Comparison of ENCODE assay signal across 11 mouse cellular contexts in the genomic region with DNA sequence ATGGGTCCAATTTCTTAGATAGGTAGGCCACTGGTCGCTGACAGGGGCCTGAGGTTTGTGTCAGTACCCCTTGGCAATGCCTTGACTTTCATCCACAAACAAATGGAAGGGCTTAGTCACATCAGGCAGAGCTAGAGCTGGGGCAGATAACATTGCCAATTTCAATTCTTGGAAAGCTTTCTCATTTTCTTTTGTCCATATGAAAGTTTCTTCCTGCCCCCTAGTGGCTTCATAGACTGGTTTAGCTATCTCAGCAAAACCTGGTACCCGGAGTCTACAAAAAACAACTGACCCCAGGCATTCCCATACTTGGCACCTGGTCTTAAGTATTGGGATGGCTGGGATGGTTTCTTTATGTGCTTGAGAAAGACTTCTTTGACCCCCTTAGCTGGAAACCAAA.
DNase-seq lines count a peak whose midpoint lies in the region; ATAC-seq and TF ChIP-seq lines count a peak whose summit lies in the region.
"Had no signal": no experiment of that assay in that cellular context is flagged by ENCODE, and none has a peak within 500 bp of the region (broad histone marks: within the 10 kb centered on the region; RNA-seq: fewer than 3 reads in every experiment).

No protein-coding gene starts in this region.

- H3K4me3 ChIP-seq in liver, adult 2 months (ENCODE audit: insufficient read depth, low read depth, low read length) = no peak overlapping the region
- H3K4me3 ChIP-seq in intestine, embryonic 16.5 days (ENCODE audit: low read length) = no peak overlapping the region
- H3K4me3 ChIP-seq: heart, embryonic 13.5 days had no signal

- DNase-seq in cerebellum, adult 8-10 months = peak; percentile 16
- DNase-seq in cerebellum, postnatal 4 days (ENCODE audit: low spot score in 2 of 2) = no peak
- peak; percentile 26 for DNase-seq in liver, adult 2 months (ENCODE audit: extremely low read depth, low read depth, low spot score)
- DNase-seq in liver = no peak
- DNase-seq in cerebellum, postnatal 10 days = peak; percentile 23 to 48
- peak; percentile 64 for DNase-seq in lung, postnatal 10 days
- DNase-seq in spleen, adult 18-20 months = no peak

- no peaks in the 10 kb centered on the region for H3K4me1 ChIP-seq in liver, adult 2 months (ENCODE audit: control insufficient read depth, insufficient read depth, low read length)
- H3K4me1 ChIP-seq in intestine, embryonic 16.5 days (ENCODE audit: control insufficient read depth, insufficient read depth, low read length) = no peaks in the 10 kb centered on the region
- H3K4me1 ChIP-seq: heart, embryonic 13.5 days had no signal

- no peaks in the 10 kb centered on the region for H3K9me3 ChIP-seq in intestine, embryonic 16.5 days (ENCODE audit: control insufficient read depth, low read length)
- H3K9me3 ChIP-seq: G1E; heart, embryonic 13.5 days had no signal

- 43% methylated on average over 2 of the region's 2 CpGs for WGBS in liver, adult 2 months
- WGBS in intestine, embryonic 16.5 days = 46% methylated on average over 2 of the region's 2 CpGs

- H3K27ac ChIP-seq in liver, adult 2 months (replicated peaks; ENCODE audit: insufficient read depth, low read depth, low read length) = no peak overlapping the region
- no peak overlapping the region for H3K27ac ChIP-seq in intestine, embryonic 16.5 days (ENCODE audit: low read length)
- H3K27ac ChIP-seq: heart, embryonic 13.5 days; macrophage had no signal

- no peak for TF ChIP-seq POLR2A in liver, adult 2 months (IDR thresholded peaks at IDR 0.05; ENCODE audit: extremely low read depth, insufficient read depth, low read length)

- no peaks in the 10 kb centered on the region for H3K27me3 ChIP-seq in liver, adult 2 months (ENCODE audit: control insufficient read depth, insufficient read depth, low read length)
- no peaks in the 10 kb centered on the region for H3K27me3 ChIP-seq in intestine, embryonic 16.5 days (replicated peaks; ENCODE audit: control insufficient read depth, insufficient read depth, low read length)
- H3K27me3 ChIP-seq: heart, embryonic 13.5 days had no signal

- no peak for ATAC-seq in intestine, embryonic 16.5 days

- TF ChIP-seq CTCF in liver, adult 2 months (IDR thresholded peaks at IDR 0.05; ENCODE audit: low read depth, low read length) = no peak

- H3K4me2 ChIP-seq in intestine, embryonic 16.5 days (ENCODE audit: low read depth, low read length) = no peak overlapping the region
- H3K4me2 ChIP-seq: heart, embryonic 13.5 days had no signal

- H3K9ac ChIP-seq in liver, adult 2 months (ENCODE audit: low read depth, low read length) = no peak overlapping the region
- no peak overlapping the region for H3K9ac ChIP-seq in intestine, embryonic 16.5 days (ENCODE audit: low read depth, low read length)
- H3K9ac ChIP-seq: heart, embryonic 13.5 days had no signal

- H3K79me2 ChIP-seq in liver, adult 2 months (ENCODE audit: control insufficient read depth, insufficient read depth, low read length) = no peaks in the 10 kb centered on the region

- no peaks in the 10 kb centered on the region for H3K36me3 ChIP-seq in liver, adult 2 months (ENCODE audit: control insufficient read depth, insufficient read depth, low read length)
- no peaks in the 10 kb centered on the region for H3K36me3 ChIP-seq in intestine, embryonic 16.5 days (ENCODE audit: control insufficient read depth, insufficient read depth, low read length)
- H3K36me3 ChIP-seq: G1E; heart, embryonic 13.5 days had no signal

Comparison
In these comparisons a context has a peak if more than half of its experiments do, and no peak if none do; other contexts are left out.
1. DNase-seq: peak in cerebellum, adult 8-10 months (single experiment), liver, adult 2 months (single experiment), cerebellum, postnatal 10 days (2 of 2) and lung, postnatal 10 days (single experiment); none in cerebellum, postnatal 4 days (0 of 2), liver (single experiment) and spleen, adult 18-20 months (0 of 2).